Mouse (Mus musculus): Measurements from ENCODE around the gene Slc38a9. TPM values are rescaled to one million over a fixed set of nuclear protein-coding genes. Genes with fewer than 3 reads are reported as not detected.

Gene Slc38a9
- polyA plus RNA-seq, 2 experiments = 9.2 to 10.9 TPM

DNA sequence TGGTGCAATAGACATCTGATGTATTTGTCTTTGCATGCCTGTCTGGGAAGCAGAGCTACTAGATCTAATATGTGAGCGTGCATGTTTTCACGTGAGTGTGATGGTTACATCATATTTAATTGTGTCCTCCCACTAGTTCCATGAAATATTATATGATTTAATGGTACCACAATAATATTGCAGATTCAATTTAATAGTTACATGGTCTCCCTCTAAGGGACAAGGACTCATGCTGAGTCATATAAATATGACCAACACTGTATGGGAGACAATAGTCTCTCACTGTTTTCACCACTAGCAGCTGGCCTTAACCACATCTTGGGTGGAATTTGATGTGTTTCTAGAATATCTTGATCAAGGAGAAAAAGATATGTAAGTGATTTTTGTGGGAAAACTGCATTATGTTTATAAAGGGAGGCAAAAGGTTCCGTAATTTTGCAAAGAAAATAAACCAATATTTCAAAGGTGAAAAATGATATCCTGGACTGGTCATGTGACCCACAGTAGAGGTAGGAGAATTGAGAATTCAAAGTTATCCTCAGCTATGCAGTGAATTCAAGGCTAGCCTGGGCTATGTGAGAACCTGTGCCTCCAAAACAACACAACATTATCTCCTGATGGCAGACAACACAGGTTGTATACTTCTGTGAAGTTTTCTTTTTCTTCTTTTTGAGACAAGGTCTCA, 113.6 kb downstream of the Slc38a9 start:
- Histone ChIP-seq H3K4me1 (replicated peaks; ENCODE audit: control insufficient read depth in 2 of 2, insufficient read depth in 2 of 2, low read length in 1 of 2) (no peaks in the 10 kb centered on the region; a peak in 1 of 4 replicates), H3K36me3 (replicated peaks; ENCODE audit: control insufficient read depth, insufficient read depth, low read depth) (no peaks in the 10 kb centered on the region), H3K27ac (no peak overlapping the region), H3K4me2 (ENCODE audit: low read depth) (no peak overlapping the region), H3K9me3 (ENCODE audit: control insufficient read depth, low read length) (no peaks in the 10 kb centered on the region), H3K4me3 (ENCODE audit: insufficient read depth in 1 of 2, low read depth in 2 of 2, low read length in 2 of 2) (no peak overlapping the region), H3K27me3 (ENCODE audit: control insufficient read depth, insufficient read depth, low read length) (no peaks in the 10 kb centered on the region; the same call in 1 of the 2 replicates), H3K9ac (replicated peaks) (no peak overlapping the region)
- 78% methylated on average over 3 of the region's 3 CpGs for WGBS (ENCODE audit: insufficient replicate concordance)
- DNase-seq (ENCODE audit: low read depth in 3 of 3, low spot score in 3 of 3) (no peak), ATAC-seq (ENCODE audit: insufficient read depth) (no peak)
- TF ChIP-seq EP300 (IDR thresholded peaks at IDR 0.05; ENCODE audit: low read depth) = no peak
- no peak for TF ChIP-seq CTCF (IDR thresholded peaks at IDR 0.05; ENCODE audit: low read depth)

DNA sequence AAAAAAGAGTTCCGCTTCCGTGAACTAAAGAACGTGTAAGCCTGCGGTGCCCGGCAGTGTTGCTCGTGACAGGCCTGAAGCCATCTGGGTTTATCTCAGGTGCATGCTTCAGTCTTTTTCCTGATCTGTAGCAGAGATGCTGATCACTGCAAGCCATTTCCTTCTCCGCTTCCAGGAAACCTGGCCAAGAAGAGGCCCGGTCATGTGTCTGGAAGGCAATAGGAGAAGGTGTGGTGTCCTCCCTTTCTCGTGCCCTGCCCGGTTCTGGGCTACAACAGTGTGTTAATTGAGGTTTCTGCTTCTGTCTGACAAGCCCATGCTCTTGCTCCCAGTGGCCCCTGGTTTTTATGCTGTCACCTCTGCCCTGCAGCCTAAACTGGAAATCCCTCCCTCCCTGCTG, 115.3 kb downstream of the Slc38a9 start:
- no peak overlapping the region for H3K4me3 ChIP-seq (ENCODE audit: insufficient read depth in 1 of 2, low read depth in 2 of 2, low read length in 2 of 2)
- H3K27ac ChIP-seq = no peak overlapping the region
- no peaks in the 10 kb centered on the region for H3K9me3 ChIP-seq (ENCODE audit: control insufficient read depth, low read length)
- no peak overlapping the region for H3K9ac ChIP-seq (replicated peaks)
- no peak for ATAC-seq (ENCODE audit: insufficient read depth)
- H3K4me2 ChIP-seq (ENCODE audit: low read depth) = no peak overlapping the region
- H3K27me3 ChIP-seq (ENCODE audit: control insufficient read depth, insufficient read depth, low read length) = no peaks in the 10 kb centered on the region; the same call in 1 of the 2 replicates
- H3K4me1 ChIP-seq (replicated peaks; ENCODE audit: control insufficient read depth in 2 of 2, insufficient read depth in 2 of 2, low read length in 1 of 2) = no peaks in the 10 kb centered on the region; a peak in 1 of 4 replicates
- no peak for DNase-seq (ENCODE audit: low read depth in 3 of 3, low spot score in 3 of 3)
- no peaks in the 10 kb centered on the region for H3K36me3 ChIP-seq (replicated peaks; ENCODE audit: control insufficient read depth, insufficient read depth, low read depth)
- TF ChIP-seq CTCF (IDR thresholded peaks at IDR 0.05; ENCODE audit: low read depth) = no peak
- TF ChIP-seq EP300 (IDR thresholded peaks at IDR 0.05; ENCODE audit: low read depth) = no peak
- 81% methylated on average over 10 of the region's 10 CpGs for WGBS (ENCODE audit: insufficient replicate concordance)

DNA sequence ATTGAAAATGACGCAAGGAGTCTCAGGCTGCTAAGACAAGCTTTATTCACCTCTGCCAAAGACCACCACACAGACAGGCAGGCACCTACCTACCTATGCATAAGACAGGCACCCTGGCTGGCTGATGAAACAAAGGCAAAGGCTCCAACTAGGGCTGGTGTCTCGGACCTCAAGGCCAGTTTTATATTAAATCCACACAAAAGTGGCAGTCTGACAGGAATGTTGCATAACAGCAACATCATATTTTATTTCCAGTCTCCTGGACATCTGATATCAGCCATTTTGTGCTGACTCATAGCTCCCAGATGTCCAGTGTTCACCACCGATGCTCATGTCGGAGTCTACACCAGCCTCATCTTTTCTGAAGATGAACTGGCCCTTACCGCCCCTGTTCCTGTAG, 117.9 kb downstream of the Slc38a9 start:
- Histone ChIP-seq H3K27me3 (ENCODE audit: control insufficient read depth, insufficient read depth, low read length) (no peaks in the 10 kb centered on the region; the same call in 1 of the 2 replicates), H3K9me3 (ENCODE audit: control insufficient read depth, low read length) (no peaks in the 10 kb centered on the region), H3K36me3 (replicated peaks; ENCODE audit: control insufficient read depth, insufficient read depth, low read depth) (no peaks in the 10 kb centered on the region), H3K4me3 (ENCODE audit: insufficient read depth in 1 of 2, low read depth in 2 of 2, low read length in 2 of 2) (no peak overlapping the region), H3K9ac (replicated peaks) (no peak overlapping the region), H3K4me2 (ENCODE audit: low read depth) (no peak overlapping the region), H3K27ac (no peak overlapping the region), H3K4me1 (replicated peaks; ENCODE audit: control insufficient read depth in 2 of 2, insufficient read depth in 2 of 2, low read length in 1 of 2) (no peaks in the 10 kb centered on the region)
- TF ChIP-seq CTCF (IDR thresholded peaks at IDR 0.05; ENCODE audit: low read depth) (no peak), EP300 (IDR thresholded peaks at IDR 0.05; ENCODE audit: low read depth) (no peak)
- WGBS (ENCODE audit: insufficient replicate concordance) = 74% methylated on average over 5 of the region's 5 CpGs
- no peak for DNase-seq (ENCODE audit: low read depth in 3 of 3, low spot score in 3 of 3)
- no peak for ATAC-seq (ENCODE audit: insufficient read depth)

DNA sequence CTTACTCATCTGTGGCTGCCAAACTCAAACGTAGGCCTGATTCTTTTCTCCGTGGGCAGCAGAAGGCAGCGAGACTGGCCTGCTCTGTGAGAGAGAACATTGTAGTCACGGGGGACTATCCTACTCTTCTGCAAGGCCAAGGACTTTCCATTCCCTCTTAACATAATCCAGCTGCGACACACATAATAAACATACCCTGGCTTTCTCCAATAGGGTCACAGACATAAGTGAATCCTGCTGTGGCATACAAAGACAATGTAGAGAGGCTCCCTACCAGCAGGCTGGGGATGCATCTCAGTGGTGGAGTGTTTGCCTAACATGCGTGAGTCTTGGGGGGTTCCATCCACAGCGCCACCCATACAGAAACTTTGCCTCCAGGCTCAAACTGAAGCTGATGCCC, 124.8 kb downstream of the Slc38a9 start:
- no peak for ATAC-seq (ENCODE audit: insufficient read depth)
- H3K4me3 ChIP-seq (ENCODE audit: insufficient read depth in 1 of 2, low read depth in 2 of 2, low read length in 2 of 2) = no peak overlapping the region
- no peaks in the 10 kb centered on the region for H3K36me3 ChIP-seq (replicated peaks; ENCODE audit: control insufficient read depth, insufficient read depth, low read depth)
- no peaks in the 10 kb centered on the region for H3K27me3 ChIP-seq (ENCODE audit: control insufficient read depth, insufficient read depth, low read length)
- H3K9ac ChIP-seq (replicated peaks) = no peak overlapping the region
- H3K9me3 ChIP-seq (ENCODE audit: control insufficient read depth, low read length) = no peaks in the 10 kb centered on the region
- no peak for DNase-seq (ENCODE audit: low read depth in 3 of 3, low spot score in 3 of 3)
- WGBS (ENCODE audit: insufficient replicate concordance) = 69% methylated on average over 7 of the region's 7 CpGs
- no peaks in the 10 kb centered on the region for H3K4me1 ChIP-seq (replicated peaks; ENCODE audit: control insufficient read depth in 2 of 2, insufficient read depth in 2 of 2, low read length in 1 of 2)
- no peak overlapping the region for H3K4me2 ChIP-seq (ENCODE audit: low read depth)
- H3K27ac ChIP-seq = no peak overlapping the region
- TF ChIP-seq CTCF (IDR thresholded peaks at IDR 0.05; ENCODE audit: low read depth) (no peak), EP300 (IDR thresholded peaks at IDR 0.05; ENCODE audit: low read depth) (no peak)

DNA sequence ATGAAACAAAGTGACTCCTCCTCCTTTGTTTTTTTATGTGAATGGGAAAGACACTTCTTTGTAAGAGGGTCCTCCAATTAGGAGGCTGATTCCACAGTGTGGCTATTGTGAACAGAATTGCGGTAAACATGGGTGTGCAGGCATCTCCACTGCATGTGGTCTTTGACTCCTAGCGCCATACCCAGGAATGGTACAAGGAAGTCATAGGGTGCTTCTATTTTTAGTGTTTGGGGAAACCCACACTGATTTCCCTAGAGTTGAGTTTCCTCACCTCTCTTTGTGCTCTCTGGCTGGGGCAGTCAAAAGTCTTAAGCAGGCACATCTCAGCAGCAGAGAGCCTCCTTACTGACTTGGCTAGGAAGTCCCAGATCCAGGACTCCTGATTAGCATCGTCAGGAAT, 125.6 kb downstream of the Slc38a9 start:
- TF ChIP-seq CTCF (IDR thresholded peaks at IDR 0.05; ENCODE audit: low read depth) (no peak), EP300 (IDR thresholded peaks at IDR 0.05; ENCODE audit: low read depth) (no peak)
- Histone ChIP-seq H3K4me3 (ENCODE audit: insufficient read depth in 1 of 2, low read depth in 2 of 2, low read length in 2 of 2) (no peak overlapping the region), H3K27ac (no peak overlapping the region), H3K9ac (replicated peaks) (no peak overlapping the region), H3K9me3 (ENCODE audit: control insufficient read depth, low read length) (no peaks in the 10 kb centered on the region), H3K27me3 (ENCODE audit: control insufficient read depth, insufficient read depth, low read length) (no peaks in the 10 kb centered on the region), H3K36me3 (replicated peaks; ENCODE audit: control insufficient read depth, insufficient read depth, low read depth) (no peaks in the 10 kb centered on the region), H3K4me2 (ENCODE audit: low read depth) (no peak overlapping the region), H3K4me1 (replicated peaks; ENCODE audit: control insufficient read depth in 2 of 2, insufficient read depth in 2 of 2, low read length in 1 of 2) (no peaks in the 10 kb centered on the region)
- ATAC-seq (ENCODE audit: insufficient read depth) (no peak), DNase-seq (ENCODE audit: low read depth in 3 of 3, low spot score in 3 of 3) (no peak)
- 46% methylated on average over 3 of the region's 3 CpGs for WGBS (ENCODE audit: insufficient replicate concordance)

Data from liver, embryonic 14.5 days (tissue).